Mouse (Mus musculus) neural tube, embryonic 13.5 days (tissue): ENCODE results near the gene Tnnt2. TPM values are rescaled to one million over a fixed set of nuclear protein-coding genes. Genes with fewer than 3 reads are reported as not detected.

Experiments used
- ATAC-seq: fragments of 200-750 bp; cut with Nextera tagmentation; 2 replicates; pipeline ENCODE4 v1.8.0; 2017; ENCODE audit warnings: low read depth, mild to moderate bottlenecking, moderate TSS enrichment, moderate library complexity
- H3K27ac ChIP-seq: fragments of 300-500 bp; sonication (generic); replicated peaks from 2 replicates; pipeline ENCODE4 v1.5.1; 2015; ENCODE audit warnings: moderate library complexity, mild to moderate bottlenecking, inconsistent platforms
- H3K27me3 ChIP-seq: fragments of 300-500 bp; sonication (generic); 2 replicates; pipeline ENCODE4 v1.6.1; 2015; ENCODE audit warnings: mild to moderate bottlenecking, inconsistent platforms
- H3K36me3 ChIP-seq: fragments of 300-500 bp; sonication (generic); 2 replicates; pipeline ENCODE4 v1.6.1; 2015; ENCODE audit warnings: mild to moderate bottlenecking, inconsistent platforms
- H3K4me1 ChIP-seq: fragments of 300-500 bp; sonication (generic); replicated peaks from 2 replicates; pipeline ENCODE4 v1.6.1; 2015; ENCODE audit warnings: inconsistent platforms
- H3K4me2 ChIP-seq: fragments of 300-500 bp; sonication (generic); 2 replicates; pipeline ENCODE4 v1.6.1; 2015; ENCODE audit warnings: inconsistent platforms, mild to moderate bottlenecking, moderate library complexity
- H3K4me3 ChIP-seq: fragments of 300-500 bp; sonication (generic); 2 replicates; pipeline ENCODE4 v1.5.1; 2015; ENCODE audit warnings: mild to moderate bottlenecking, inconsistent platforms
- H3K9ac ChIP-seq: fragments of 300-500 bp; sonication (generic); 2 replicates; pipeline ENCODE4 v1.6.1; 2015; ENCODE audit warnings: moderate library complexity, mild to moderate bottlenecking, inconsistent platforms
- H3K9me3 ChIP-seq: fragments of 300-500 bp; sonication (generic); 2 replicates; pipeline ENCODE4 v1.6.1; 2016; ENCODE audit warnings: inconsistent platforms
- WGBS: fragments of 180-500 bp; shearing (Covaris S2); methylation state at CpG from one replicate; pipeline ENCODE4 v1.1.7; 2015; 5-methylcytosine and 5-hydroxymethylcytosine counted together
- polyA plus RNA-seq: library from polyadenylated mRNA; unstranded; fragments of >200 nt; fragmentation: Nextera tagmentation; extraction: Ambion mirVana; gene quantifications from 2 replicates; pipeline ENCODE4 v1.2.1, GENCODE M21; 2015

Gene Tnnt2
- polyA plus RNA-seq, 1 experiment from 2014 or later: 22.7 TPM

- H3K36me3 ChIP-seq: no peaks in the 10 kb centered on the region
- no peak overlapping the region for H3K4me3 ChIP-seq
- ATAC-seq: no peak
- 72% methylated on average over 7 of the region's 7 CpGs for WGBS
- H3K4me2 ChIP-seq: no peak overlapping the region
- H3K4me1 ChIP-seq: peaks cover 13% of the 10 kb centered on the region
- H3K9ac ChIP-seq: no peak overlapping the region
- H3K9me3 ChIP-seq: no peaks in the 10 kb centered on the region
- H3K27me3 ChIP-seq: peaks cover 63% of the 10 kb centered on the region
- no peak overlapping the region for H3K27ac ChIP-seq
Measured at GRCm38 (mm10) chr1:135821780-135822179, 14.4 kb upstream of the Tnnt2 start.

- Histone ChIP-seq H3K36me3 (no peaks in the 10 kb centered on the region), H3K9ac (no peak overlapping the region), H3K4me2 (no peak overlapping the region), H3K4me3 (no peak overlapping the region), H3K4me1 (no peaks in the 10 kb centered on the region), H3K9me3 (no peaks in the 10 kb centered on the region), H3K27me3 (0 out of 2 replicates have a peak, but pooled peaks cover 4% of the 10 kb centered on the region), H3K27ac (no peak overlapping the region)
- WGBS: 33% methylated on average over 1 of the region's 1 CpGs
- no peak for ATAC-seq
Measured at GRCm38 (mm10) chr1:135828918-135829317, 7.2 kb upstream of the Tnnt2 start.

GRCm38 (mm10) chr1:135834206-135834859, 1.8 kb upstream of the Tnnt2 start:
- no peak for ATAC-seq
- WGBS: 77% methylated on average over 6 of the region's 6 CpGs
- Histone ChIP-seq H3K4me2 (no peak overlapping the region), H3K9ac (no peak overlapping the region), H3K27ac (no peak overlapping the region), H3K4me1 (peaks cover 7% of the 10 kb centered on the region; the same call in 1 of the 2 replicates), H3K36me3 (no peaks in the 10 kb centered on the region), H3K9me3 (no peaks in the 10 kb centered on the region), H3K4me3 (no peak overlapping the region), H3K27me3 (no peaks in the 10 kb centered on the region)

GRCm38 (mm10) chr1:135834983-135835382, 1.2 kb upstream of the Tnnt2 start:
- Histone ChIP-seq H3K27ac (no peak overlapping the region), H3K27me3 (no peaks in the 10 kb centered on the region), H3K9ac (no peak overlapping the region), H3K4me3 (no peak overlapping the region), H3K9me3 (no peaks in the 10 kb centered on the region), H3K4me2 (no peak overlapping the region), H3K4me1 (peaks cover 9% of the 10 kb centered on the region), H3K36me3 (no peaks in the 10 kb centered on the region)
- WGBS: 84% methylated on average over 8 of the region's 8 CpGs
- no peak for ATAC-seq

GRCm38 (mm10) chr1:135838626-135839025, 2.5 kb downstream of the Tnnt2 start:
- Histone ChIP-seq H3K4me2 (no peak overlapping the region), H3K27me3 (no peaks in the 10 kb centered on the region), H3K9ac (no peak overlapping the region), H3K9me3 (no peaks in the 10 kb centered on the region), H3K4me1 (peaks cover 20% of the 10 kb centered on the region), H3K4me3 (no peak overlapping the region), H3K36me3 (no peaks in the 10 kb centered on the region), H3K27ac (no peak overlapping the region)
- ATAC-seq: no peak
- WGBS: 64% methylated on average over 4 of the region's 4 CpGs

- Histone ChIP-seq H3K27me3 (no peaks in the 10 kb centered on the region), H3K36me3 (no peaks in the 10 kb centered on the region), H3K4me2 (no peak overlapping the region), H3K9ac (no peak overlapping the region), H3K9me3 (no peaks in the 10 kb centered on the region), H3K4me3 (no peak overlapping the region), H3K4me1 (peaks cover 20% of the 10 kb centered on the region), H3K27ac (no peak overlapping the region)
- 84% methylated on average over 6 of the region's 6 CpGs for WGBS
- no peak for ATAC-seq
Measured at GRCm38 (mm10) chr1:135839065-135839464, 2.9 kb downstream of the Tnnt2 start.

- no peak overlapping the region for H3K4me3 ChIP-seq
- H3K4me2 ChIP-seq: no peak overlapping the region
- H3K9ac ChIP-seq: no peak overlapping the region
- H3K27me3 ChIP-seq: no peaks in the 10 kb centered on the region
- 71% methylated on average over 15 of the region's 15 CpGs for WGBS
- H3K9me3 ChIP-seq: no peaks in the 10 kb centered on the region
- peaks cover 18% of the 10 kb centered on the region for H3K4me1 ChIP-seq
- H3K27ac ChIP-seq: no peak overlapping the region
- no peak for ATAC-seq
- H3K36me3 ChIP-seq: no peaks in the 10 kb centered on the region
Measured at GRCm38 (mm10) chr1:135840675-135841395, 4.7 kb downstream of the Tnnt2 start.

- 85% methylated on average over 10 of the region's 10 CpGs for WGBS
- Histone ChIP-seq H3K4me2 (no peak overlapping the region), H3K27ac (no peak overlapping the region), H3K4me3 (no peak overlapping the region), H3K9me3 (no peaks in the 10 kb centered on the region), H3K4me1 (peaks cover 13% of the 10 kb centered on the region), H3K36me3 (no peaks in the 10 kb centered on the region), H3K9ac (no peak overlapping the region), H3K27me3 (no peaks in the 10 kb centered on the region)
- no peak for ATAC-seq
Measured at GRCm38 (mm10) chr1:135843519-135844262, 7.5 kb downstream of the Tnnt2 start.

GRCm38 (mm10) chr1:135844481-135844880, 8.3 kb downstream of the Tnnt2 start:
- Histone ChIP-seq H3K27me3 (no peaks in the 10 kb centered on the region), H3K36me3 (no peaks in the 10 kb centered on the region), H3K4me3 (no peak overlapping the region), H3K4me1 (peaks cover 19% of the 10 kb centered on the region), H3K27ac (no peak overlapping the region), H3K4me2 (no peak overlapping the region), H3K9ac (no peak overlapping the region), H3K9me3 (no peaks in the 10 kb centered on the region)
- 83% methylated on average over 6 of the region's 6 CpGs for WGBS
- no peak for ATAC-seq

- Histone ChIP-seq H3K9me3 (no peaks in the 10 kb centered on the region), H3K27me3 (no peaks in the 10 kb centered on the region), H3K27ac (no peak overlapping the region), H3K9ac (no peak overlapping the region), H3K4me3 (no peak overlapping the region), H3K4me1 (peaks cover 10% of the 10 kb centered on the region), H3K4me2 (no peak overlapping the region), H3K36me3 (no peaks in the 10 kb centered on the region)
- 79% methylated on average over 5 of the region's 5 CpGs for WGBS
- ATAC-seq: no peak
Measured at GRCm38 (mm10) chr1:135846632-135847031, 10.5 kb downstream of the Tnnt2 start.

GRCm38 (mm10) chr1:135847139-135847562, 11.0 kb downstream of the Tnnt2 start:
- H3K4me1 ChIP-seq: peaks cover 16% of the 10 kb centered on the region
- no peaks in the 10 kb centered on the region for H3K9me3 ChIP-seq
- no peak overlapping the region for H3K4me2 ChIP-seq
- H3K27me3 ChIP-seq: no peaks in the 10 kb centered on the region
- no peak overlapping the region for H3K27ac ChIP-seq
- H3K4me3 ChIP-seq: no peak overlapping the region
- 35% methylated on average over 6 of the region's 6 CpGs for WGBS
- H3K36me3 ChIP-seq: no peaks in the 10 kb centered on the region
- ATAC-seq: no peak
- no peak overlapping the region for H3K9ac ChIP-seq

- Histone ChIP-seq H3K4me3 (no peak overlapping the region), H3K27me3 (no peaks in the 10 kb centered on the region), H3K36me3 (no peaks in the 10 kb centered on the region), H3K4me1 (peaks cover 22% of the 10 kb centered on the region), H3K9ac (no peak overlapping the region), H3K4me2 (no peak overlapping the region), H3K27ac (no peak overlapping the region), H3K9me3 (no peaks in the 10 kb centered on the region)
- 87% methylated on average over 17 of the region's 17 CpGs for WGBS
- ATAC-seq: no peak
Measured at GRCm38 (mm10) chr1:135847611-135848351, 11.6 kb downstream of the Tnnt2 start.
